Mouse (Mus musculus) intestine, embryonic 16.5 days (tissue): Measurements from ENCODE around the gene Ppox. TPM values are rescaled to one million over a fixed set of nuclear protein-coding genes. Genes with fewer than 3 reads are reported as not detected.
"Not testable (repeated sequence)": the region's sequence is repeated elsewhere in the genome, so short reads cannot be mapped to it uniquely, and the experiment has no call there.

Experiments
- ATAC-seq: fragments of 200-750 bp; cut with Nextera tagmentation; 2 replicates; pipeline ENCODE4 v1.8.0; 2017; ENCODE audit warnings: moderate TSS enrichment, moderate library complexity
- H3K27ac ChIP-seq: fragments of 300-500 bp; sonication (generic); 2 replicates; pipeline ENCODE4 v1.5.1; 2014; ENCODE audit warnings: mild to moderate bottlenecking, low read length
- H3K27me3 ChIP-seq: fragments of 300-500 bp; sonication (generic); replicated peaks from 2 replicates; pipeline ENCODE4 v1.6.1; 2014; ENCODE audit warnings: low read length, control low read depth, mixed read lengths; ENCODE audit not compliant: control insufficient read depth, insufficient read depth
- H3K36me3 ChIP-seq: fragments of 300-500 bp; sonication (generic); 2 replicates; pipeline ENCODE4 v1.6.1; 2014; ENCODE audit warnings: low read length, control low read depth; ENCODE audit not compliant: control insufficient read depth, insufficient read depth
- H3K4me1 ChIP-seq: fragments of 300-500 bp; sonication (generic); 2 replicates; pipeline ENCODE4 v1.6.1; 2014; ENCODE audit warnings: low read length, control low read depth, mixed read lengths; ENCODE audit not compliant: control insufficient read depth, insufficient read depth
- H3K4me2 ChIP-seq: fragments of 300-500 bp; sonication (generic); 2 replicates; pipeline ENCODE4 v1.6.1; 2014; ENCODE audit warnings: low read depth, low read length, control low read depth
- H3K4me3 ChIP-seq: fragments of 300-500 bp; sonication (generic); 2 replicates; pipeline ENCODE4 v1.5.1; 2014; ENCODE audit warnings: mild to moderate bottlenecking, low read length
- H3K9ac ChIP-seq: fragments of 300-500 bp; sonication (generic); 2 replicates; pipeline ENCODE4 v1.6.1; 2014; ENCODE audit warnings: low read depth, low read length
- H3K9me3 ChIP-seq: fragments of 300-500 bp; sonication (generic); 2 replicates; pipeline ENCODE4 v1.6.1; 2016; ENCODE audit warnings: low read length, control low read depth; ENCODE audit not compliant: control insufficient read depth
- WGBS: fragments of 180-500 bp; shearing (Covaris S2); extraction: QIAGEN DNeasy Blood & Tissue Kit; methylation state at CpG from one replicate; pipeline ENCODE4 v1.1.7; 2014; 5-methylcytosine and 5-hydroxymethylcytosine counted together
- polyA plus RNA-seq: library from polyadenylated mRNA; unstranded; fragments of >200 nt; fragmentation: Nextera tagmentation; extraction: Ambion mirVana; gene quantifications from 2 replicates; pipeline ENCODE4 v1.2.1, GENCODE M21; 2015

Ppox gene
- polyA plus RNA-seq, result 40.2 and 40.9 TPM in 2 replicates

DNA sequence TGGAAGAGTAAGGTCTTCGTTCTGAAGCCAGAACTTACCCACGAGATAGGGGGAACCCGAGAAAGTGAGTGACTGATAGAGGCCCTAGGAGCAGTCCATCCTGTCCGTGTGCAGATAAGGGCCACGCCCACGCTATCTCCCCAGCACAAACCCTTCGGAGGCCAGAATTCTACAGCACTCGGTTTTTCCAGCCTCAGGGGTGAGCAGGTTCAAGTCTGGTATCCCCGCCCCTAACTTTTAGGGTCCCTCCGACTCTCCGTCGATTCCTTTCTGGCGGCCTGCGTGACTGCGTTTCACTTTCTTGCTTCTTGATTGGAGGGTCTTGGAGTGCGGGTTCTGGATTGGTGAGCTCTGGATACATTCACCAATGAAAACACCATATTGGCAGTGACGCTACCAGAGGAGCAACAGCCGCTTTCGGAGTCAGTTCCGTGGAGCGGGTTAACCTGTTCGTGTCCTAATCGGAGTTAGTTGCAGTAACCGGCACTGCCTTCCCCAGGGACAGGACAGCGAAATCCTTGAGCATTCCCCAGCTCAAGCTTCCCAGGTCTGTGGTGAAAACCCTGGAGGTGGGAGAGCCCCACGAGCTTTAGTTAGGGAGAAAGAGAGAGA, at the start of gene Ppox:
Gene Ppox, minus strand, starts transcription at position 271 of the 612 bp plus-strand sequence.
- WGBS, result under 1% methylated on average over 26 of the region's 26 CpGs
- Histone ChIP-seq H3K27me3 (no peaks in the 10 kb centered on the region), H3K27ac (peak within 1 kb of the TSS; percentile 91), H3K4me3 (peak within 1 kb of the TSS; percentile 68), H3K4me1 (peaks cover 17% of the 10 kb centered on the region; the same call in 1 of the 2 replicates), H3K9ac (peak within 1 kb of the TSS; percentile 79), H3K36me3 (peaks cover 22% of the 10 kb centered on the region), H3K9me3 (no peaks in the 10 kb centered on the region), H3K4me2 (peak within 1 kb of the TSS; percentile 83)
- peak; percentile 98 for ATAC-seq

DNA sequence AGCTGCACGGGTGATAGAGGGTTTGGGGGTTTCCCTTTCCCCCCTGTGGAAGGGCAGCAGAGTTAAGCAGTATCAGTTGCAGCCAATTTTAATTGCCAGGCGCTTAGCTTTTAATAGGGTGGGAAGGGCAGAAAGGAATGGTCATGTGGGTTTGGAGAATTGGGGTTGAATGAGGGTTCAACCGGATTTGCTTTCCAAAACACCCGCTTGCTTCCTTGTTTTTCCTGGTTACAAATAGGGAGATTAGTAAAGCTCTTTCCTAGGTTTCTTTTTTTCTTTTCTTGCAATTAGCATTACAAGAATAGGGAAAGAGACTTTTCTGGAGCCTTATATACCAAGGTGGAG, 49.2 kb upstream of the Ppox start:
- under 1% methylated on average over 4 of the region's 4 CpGs for WGBS
- H3K27me3 ChIP-seq, result no peaks in the 10 kb centered on the region
- peak overlapping the region; percentile 96 for H3K4me2 ChIP-seq
- peak overlapping the region; percentile 87 for H3K4me3 ChIP-seq
- peak overlapping the region; percentile 100 for H3K27ac ChIP-seq
- peaks cover 17% of the 10 kb centered on the region for H3K4me1 ChIP-seq
- no peaks in the 10 kb centered on the region for H3K9me3 ChIP-seq
- peak overlapping the region; percentile 99 for H3K9ac ChIP-seq
- ATAC-seq, result no peak
- H3K36me3 ChIP-seq, result no peaks in the 10 kb centered on the region

DNA sequence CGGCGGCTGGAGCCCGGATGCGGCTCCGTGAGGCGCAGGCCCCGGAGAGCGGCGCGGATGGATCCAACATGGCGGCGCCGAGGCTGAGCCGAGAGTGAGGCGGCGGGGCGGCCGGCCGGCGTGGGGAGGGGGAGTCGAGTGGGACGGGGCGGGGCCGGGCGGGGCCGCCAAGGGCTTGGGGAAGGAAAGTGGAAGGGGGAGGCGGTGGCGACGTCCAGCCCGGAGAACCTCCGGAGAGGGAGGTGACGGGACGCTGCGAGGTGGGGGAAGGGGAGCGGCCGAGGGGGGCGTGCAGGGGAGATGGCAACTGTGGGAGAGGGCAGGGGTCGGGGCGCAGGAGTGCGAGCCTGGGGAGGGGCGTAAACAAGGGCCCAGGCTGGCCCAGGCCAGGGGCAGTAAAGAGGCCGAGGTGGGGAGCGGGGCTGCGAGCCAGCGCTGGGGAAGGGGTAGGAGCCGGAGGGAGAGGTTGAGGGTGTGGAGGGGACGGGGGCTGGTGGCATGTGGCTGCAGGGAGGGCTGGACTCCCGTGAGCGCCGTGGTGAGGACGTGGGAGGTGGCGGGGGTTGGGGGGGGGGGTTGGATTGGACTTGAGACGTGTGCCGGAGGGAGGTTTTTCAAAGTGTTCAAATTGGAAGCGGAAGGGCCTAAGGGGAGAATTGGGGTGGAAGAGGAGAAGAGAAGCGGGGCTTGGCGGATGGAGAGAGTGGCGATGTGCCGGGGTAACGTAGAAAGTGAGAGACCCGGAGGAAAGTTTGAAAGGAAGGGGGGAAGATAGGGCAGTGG, 48.6 kb upstream of the Ppox start:
- H3K9me3 ChIP-seq, result no peaks in the 10 kb centered on the region
- peak; percentile 87 for ATAC-seq
- peaks cover 17% of the 10 kb centered on the region for H3K4me1 ChIP-seq
- peak overlapping the region; percentile 96 for H3K4me2 ChIP-seq
- under 1% methylated on average over 61 of the region's 61 CpGs for WGBS
- H3K9ac ChIP-seq, result peak overlapping the region; percentile 99
- peak overlapping the region; percentile 100 for H3K27ac ChIP-seq
- no peaks in the 10 kb centered on the region for H3K27me3 ChIP-seq
- H3K36me3 ChIP-seq, result no peaks in the 10 kb centered on the region
- peak overlapping the region; percentile 87 for H3K4me3 ChIP-seq

DNA sequence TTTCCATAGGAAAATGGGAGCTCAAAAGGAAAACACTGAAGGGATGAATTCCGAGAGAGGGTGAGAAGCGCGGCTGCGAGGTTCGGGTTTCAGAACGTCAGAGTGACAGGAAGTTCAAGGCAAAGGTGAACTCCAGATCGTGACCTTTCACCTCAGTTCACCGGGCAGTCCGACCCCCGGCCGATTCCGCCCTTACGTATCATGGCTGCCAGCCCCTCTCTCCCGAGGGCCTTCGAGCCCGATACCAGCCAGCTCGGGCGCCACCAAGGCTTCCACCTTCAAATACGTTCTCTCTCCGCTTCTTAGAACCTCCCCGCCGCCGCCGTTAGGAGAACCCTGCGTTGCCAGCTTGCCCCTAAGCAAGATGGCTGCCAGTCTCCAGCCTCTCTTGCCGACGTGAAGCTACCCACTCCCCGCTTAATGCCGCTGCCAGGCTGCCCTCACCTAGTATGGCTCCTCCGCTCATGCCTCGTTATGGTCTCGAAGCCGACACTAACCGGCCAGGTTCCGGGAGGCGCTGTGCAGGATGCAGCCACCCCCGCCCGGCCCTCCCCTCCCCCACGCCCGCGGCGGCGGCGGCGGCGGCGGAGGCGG, 48.0 kb upstream of the Ppox start, which contains the start of gene Dedd:
Gene Dedd, plus strand, starts transcription at position 307 of the 594 bp plus-strand sequence.
- Histone ChIP-seq H3K4me2 (peak within 1 kb of the TSS; percentile 96), H3K9ac (peak within 1 kb of the TSS; percentile 99), H3K4me1 (peaks cover 17% of the 10 kb centered on the region), H3K36me3 (no peaks in the 10 kb centered on the region), H3K27ac (peak within 1 kb of the TSS; percentile 100), H3K4me3 (peak within 1 kb of the TSS; percentile 87), H3K27me3 (no peaks in the 10 kb centered on the region), H3K9me3 (no peaks in the 10 kb centered on the region)
- WGBS, result under 1% methylated on average over 39 of the region's 48 CpGs
- peak; percentile 94 for ATAC-seq

DNA sequence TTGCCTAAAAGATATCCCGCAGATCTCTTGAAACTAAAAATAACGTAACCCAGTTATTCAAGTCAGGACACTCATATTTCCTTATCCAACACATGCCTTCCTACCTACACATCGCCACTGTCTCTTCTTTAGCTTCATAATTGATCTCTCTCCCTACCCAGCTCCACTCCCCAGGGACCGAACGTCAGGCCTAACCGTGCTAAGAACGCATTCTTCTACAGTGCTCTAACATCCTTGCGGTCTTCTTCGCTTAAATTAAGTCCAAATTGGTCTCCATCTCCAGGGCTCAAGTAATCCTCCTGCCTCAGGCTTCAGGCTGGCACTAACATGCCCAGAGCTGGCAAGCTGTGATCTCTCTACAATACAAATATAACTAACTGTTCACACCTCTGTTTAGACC, 47.3 kb upstream of the Ppox start:
- Histone ChIP-seq H3K27me3 (no peaks in the 10 kb centered on the region), H3K27ac (peak overlapping the region; percentile 100), H3K9me3 (no peaks in the 10 kb centered on the region), H3K4me1 (peaks cover 17% of the 10 kb centered on the region), H3K36me3 (no peaks in the 10 kb centered on the region), H3K4me3 (peak overlapping the region; percentile 87), H3K9ac (peak overlapping the region; percentile 99), H3K4me2 (peak overlapping the region; percentile 96)
- ATAC-seq, result no peak
- 26% methylated on average over 9 of the region's 9 CpGs for WGBS

DNA sequence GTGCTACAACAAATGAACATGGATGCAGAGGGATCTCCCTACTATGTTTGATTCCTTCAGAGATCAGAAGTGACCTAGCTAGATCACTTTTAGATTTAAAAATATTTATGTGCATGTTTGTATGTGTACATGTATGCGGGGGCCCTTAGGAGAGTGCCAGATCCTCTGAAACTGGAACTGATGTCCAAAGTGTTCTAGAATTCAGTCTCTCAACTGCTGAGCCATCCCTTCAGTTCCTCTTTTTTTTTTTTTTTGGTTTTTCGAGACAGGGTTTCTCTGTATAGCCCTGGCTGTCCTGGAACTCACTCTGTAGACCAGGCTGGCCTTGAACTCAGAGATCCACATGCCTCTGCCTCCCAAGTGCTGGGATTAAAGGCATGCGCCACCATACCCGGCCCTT, 45.6 kb upstream of the Ppox start:
- H3K27me3 ChIP-seq, H3K4me3 ChIP-seq: not testable (repeated sequence)
- 83% methylated on average over 4 of the region's 4 CpGs for WGBS

DNA sequence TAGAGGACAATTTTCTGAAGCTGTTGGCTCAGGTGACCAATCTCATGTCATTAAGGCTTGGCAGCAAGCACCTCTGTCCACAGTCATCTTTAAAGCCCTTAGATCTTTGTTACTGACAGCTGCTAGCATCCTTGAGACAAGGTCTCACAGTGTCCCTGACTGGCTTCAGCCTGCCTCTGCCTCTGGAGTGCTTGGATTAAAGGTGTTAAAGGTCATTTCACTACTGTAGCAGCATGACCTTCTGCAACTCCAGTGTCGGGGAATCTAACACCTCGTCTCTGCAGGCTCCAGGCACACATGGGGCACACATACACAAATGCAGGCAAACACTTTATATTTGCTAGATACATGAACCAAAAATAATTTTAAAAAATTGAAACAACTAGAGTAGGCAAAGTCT, 44.6 kb upstream of the Ppox start:
- 78% methylated on average over 2 of the region's 2 CpGs for WGBS
- Histone ChIP-seq H3K36me3 (no peaks in the 10 kb centered on the region), H3K9ac (no peak overlapping the region), H3K4me1 (peaks cover 11% of the 10 kb centered on the region), H3K9me3 (no peaks in the 10 kb centered on the region), H3K27ac (no peak overlapping the region), H3K4me2 (no peak overlapping the region), H3K27me3 (no peaks in the 10 kb centered on the region), H3K4me3 (no peak overlapping the region)
- ATAC-seq, result no peak

More for the DNA sequence above, 45.6 kb upstream of the Ppox start:
- not testable (repeated sequence) for H3K36me3 ChIP-seq, H3K9me3 ChIP-seq, H3K4me2 ChIP-seq, H3K27ac ChIP-seq, ATAC-seq, H3K9ac ChIP-seq
- peaks cover 17% of the 10 kb centered on the region for H3K4me1 ChIP-seq

DNA sequence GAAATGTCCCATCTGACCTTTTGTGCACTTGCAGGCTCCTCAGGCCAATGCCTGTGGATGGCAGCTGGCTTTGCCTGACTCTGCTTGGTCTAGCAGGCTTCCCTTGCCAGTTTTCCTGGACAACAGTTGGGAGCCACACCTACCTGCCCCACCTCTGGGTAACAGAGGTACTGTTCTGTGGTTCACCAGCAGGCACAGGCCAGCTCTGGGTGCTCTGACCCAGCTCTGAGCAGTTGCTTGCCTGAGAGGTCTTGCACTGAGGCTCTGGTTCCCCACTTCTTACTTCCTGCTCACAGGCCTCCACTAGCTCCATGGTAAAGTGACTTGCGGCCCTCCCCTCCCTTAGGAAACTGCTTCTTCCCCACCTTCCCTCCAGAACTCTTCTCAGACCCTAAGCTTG, 41.0 kb upstream of the Ppox start:
- Histone ChIP-seq H3K27ac (no peak overlapping the region), H3K9me3 (no peaks in the 10 kb centered on the region), H3K4me3 (no peak overlapping the region), H3K4me1 (no peaks in the 10 kb centered on the region; the same call in 1 of the 2 replicates), H3K27me3 (no peaks in the 10 kb centered on the region), H3K4me2 (no peak overlapping the region), H3K36me3 (no peaks in the 10 kb centered on the region), H3K9ac (no peak overlapping the region)
- 89% methylated on average over 1 of the region's 1 CpGs for WGBS
- ATAC-seq, result peak; percentile 58

DNA sequence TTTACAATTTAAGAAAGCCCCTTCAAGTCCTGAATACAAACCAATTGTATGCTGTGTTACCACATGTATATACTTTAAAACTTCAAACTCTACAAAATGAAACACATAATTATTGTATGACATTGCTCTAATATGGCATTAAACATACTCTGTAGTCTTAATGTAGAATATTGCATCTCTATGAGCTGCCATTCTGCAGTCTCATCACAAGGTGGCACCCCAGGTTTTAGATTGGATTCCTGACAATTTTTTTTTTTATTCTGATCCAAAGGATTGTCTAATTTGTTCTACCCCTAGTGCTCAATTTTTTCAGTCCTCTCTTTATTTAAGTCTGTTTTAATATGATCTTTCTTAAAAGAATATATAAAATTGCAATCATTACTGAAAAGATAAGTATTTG, 40.4 kb upstream of the Ppox start:
- H3K27ac ChIP-seq, result no peak overlapping the region
- H3K4me1 ChIP-seq, result no peaks in the 10 kb centered on the region; the same call in 1 of the 2 replicates
- H3K9ac ChIP-seq, result no peak overlapping the region
- H3K4me3 ChIP-seq, result no peak overlapping the region
- no peaks in the 10 kb centered on the region for H3K27me3 ChIP-seq
- no peak overlapping the region for H3K4me2 ChIP-seq
- H3K9me3 ChIP-seq, result no peaks in the 10 kb centered on the region
- no peak for ATAC-seq
- no peaks in the 10 kb centered on the region for H3K36me3 ChIP-seq
